Mouse (Mus musculus) B cell, adult (primary cell): Measurements from ENCODE around the gene Gm10352. TPM values are rescaled to one million over a fixed set of nuclear protein-coding genes. Genes with fewer than 3 reads are reported as not detected.

Source experiments
- total RNA-seq: library from RNA; stranded (reverse); gene quantifications from 4 replicates; pipeline ENCODE4 v1.2.4, GENCODE M21; 2023; ENCODE audit not compliant: inconsistent age

The Gm10352 gene
- total RNA-seq: not detected in 4 replicates

GRCm38 (mm10) chrY:2900689-2901088, at the start of gene Gm10352:
Gene Gm10352 (plus strand): TSS chrY:2900989.

DNA sequence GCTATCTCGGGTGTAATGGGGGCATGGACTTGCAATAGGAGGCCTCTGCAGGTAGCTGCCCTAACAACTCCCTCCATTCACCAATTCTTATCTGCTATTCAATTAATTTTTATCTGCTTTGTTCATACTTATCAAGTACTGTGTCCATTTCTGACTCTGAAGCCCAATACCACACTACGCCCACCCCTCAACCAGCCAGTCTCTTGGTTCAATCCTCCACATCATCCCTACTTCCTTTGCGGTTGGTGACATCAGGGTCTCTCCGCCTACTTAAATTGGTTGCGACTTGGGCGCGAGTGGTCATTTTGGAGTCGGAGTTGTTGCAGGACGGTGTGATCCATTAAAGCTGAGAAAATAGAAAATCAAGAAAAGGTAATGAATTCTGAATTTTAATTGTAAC, 31.5 kb downstream of the Gm10352 start, which contains the start of gene Gm29289:
Gene Gm29289, plus strand, starts transcription at position 301 of the 400 bp plus-strand sequence.

Other genes with a start within 250 kb of the Gm10352 start
- not detected in 4 replicates for gene Sry, start 237.3 kb upstream of the Gm10352 start, total RNA-seq
- gene H2al2b, start 180.3 kb upstream of the Gm10352 start, total RNA-seq: not detected in 4 replicates
- not detected in 4 replicates for gene Gm4064, start 104.8 kb upstream of the Gm10352 start, total RNA-seq
- not detected in 4 replicates for gene Rbmy, start 70.3 kb upstream of the Gm10352 start, total RNA-seq
- not detected in 4 replicates for gene Gm10256, start 70.3 kb upstream of the Gm10352 start, total RNA-seq
- not detected in 4 replicates for gene Gm29289, start 31.6 kb downstream of the Gm10352 start, total RNA-seq